Mouse (Mus musculus) layer of hippocampus, adult 9-11 months (tissue): ENCODE results near the gene Arid3a.
A peak's percentile ranks its signal among the peaks of the same experiment; 100 is the strongest.

Experiments used
- DNase-seq: peaks from one replicate; pipeline ENCODE4 v3.0.0; 2022

Arid3a gene

DNA sequence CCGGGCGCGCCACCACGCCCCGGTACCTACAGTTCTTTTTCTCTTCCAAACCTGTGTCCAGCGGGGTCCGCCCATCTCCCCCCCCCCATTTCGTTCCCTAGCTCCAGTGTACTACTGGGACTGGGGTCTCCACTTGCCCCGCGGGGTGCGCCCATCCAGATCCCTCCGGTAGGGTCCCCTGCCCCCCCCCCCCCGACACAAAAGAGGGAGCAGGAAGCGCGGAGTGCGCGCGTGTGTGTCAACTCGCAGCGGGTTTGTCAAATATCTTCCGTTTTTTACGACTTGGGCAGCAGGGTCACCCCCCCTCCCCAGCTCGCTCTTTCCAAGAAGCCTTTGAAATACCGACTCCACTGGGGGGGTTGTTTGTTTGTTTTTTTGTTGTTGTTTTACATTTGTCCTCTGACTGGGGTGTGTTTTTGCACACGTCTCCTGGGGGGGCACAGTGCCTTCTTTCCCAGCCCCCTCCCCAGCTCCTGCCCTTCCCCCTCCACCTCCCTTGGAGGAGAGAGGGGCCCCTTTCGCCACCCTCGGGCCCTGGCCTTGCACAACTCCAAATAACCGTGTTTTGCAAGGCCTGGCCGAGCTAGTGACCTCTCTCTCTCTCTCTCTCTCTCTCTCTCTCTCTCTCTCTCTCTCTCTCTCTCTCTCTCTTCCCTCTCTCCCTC lies 1.3 kb downstream of the Arid3a start:
- DNase-seq, result peak; percentile 34

DNA sequence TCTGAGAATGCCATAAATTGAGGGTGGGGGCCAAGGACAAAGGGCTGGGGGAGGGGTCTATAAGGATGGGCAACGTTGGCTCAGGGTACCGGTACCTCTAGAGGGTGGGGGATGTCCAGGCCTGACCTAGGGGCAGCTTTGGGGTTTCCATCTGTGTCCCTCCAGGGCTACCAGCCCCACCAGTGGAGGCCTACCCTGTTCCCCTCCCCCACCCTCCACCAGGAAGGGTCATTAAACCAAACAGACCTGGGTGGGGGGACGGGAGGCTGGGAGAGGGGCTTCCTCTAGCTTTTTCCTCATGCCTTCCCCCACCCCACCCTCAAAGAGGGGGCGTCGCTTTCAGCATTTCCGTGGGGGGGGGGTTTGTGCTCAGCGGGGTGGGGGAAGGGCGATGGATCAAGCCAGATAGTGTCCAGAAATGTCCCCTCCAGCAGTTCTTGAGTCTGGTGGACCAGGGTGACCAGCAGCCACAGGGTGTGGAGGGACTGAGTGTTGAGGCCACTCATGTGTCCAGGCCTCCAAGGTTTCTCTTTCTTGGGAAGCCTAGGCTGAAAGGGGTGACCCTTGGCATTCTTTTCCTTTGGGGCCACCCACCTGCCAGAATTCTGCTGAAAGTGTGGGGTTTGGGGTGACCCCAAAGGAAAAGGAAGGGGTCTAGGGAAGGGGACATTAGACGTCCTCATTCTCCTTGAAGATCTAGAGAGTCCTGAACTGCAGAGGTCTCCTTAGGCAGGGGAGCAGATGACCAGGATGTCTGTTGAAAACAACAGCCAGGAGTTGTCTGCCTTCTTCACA lies 2.3 kb downstream of the Arid3a start:
- no peak for DNase-seq

DNA sequence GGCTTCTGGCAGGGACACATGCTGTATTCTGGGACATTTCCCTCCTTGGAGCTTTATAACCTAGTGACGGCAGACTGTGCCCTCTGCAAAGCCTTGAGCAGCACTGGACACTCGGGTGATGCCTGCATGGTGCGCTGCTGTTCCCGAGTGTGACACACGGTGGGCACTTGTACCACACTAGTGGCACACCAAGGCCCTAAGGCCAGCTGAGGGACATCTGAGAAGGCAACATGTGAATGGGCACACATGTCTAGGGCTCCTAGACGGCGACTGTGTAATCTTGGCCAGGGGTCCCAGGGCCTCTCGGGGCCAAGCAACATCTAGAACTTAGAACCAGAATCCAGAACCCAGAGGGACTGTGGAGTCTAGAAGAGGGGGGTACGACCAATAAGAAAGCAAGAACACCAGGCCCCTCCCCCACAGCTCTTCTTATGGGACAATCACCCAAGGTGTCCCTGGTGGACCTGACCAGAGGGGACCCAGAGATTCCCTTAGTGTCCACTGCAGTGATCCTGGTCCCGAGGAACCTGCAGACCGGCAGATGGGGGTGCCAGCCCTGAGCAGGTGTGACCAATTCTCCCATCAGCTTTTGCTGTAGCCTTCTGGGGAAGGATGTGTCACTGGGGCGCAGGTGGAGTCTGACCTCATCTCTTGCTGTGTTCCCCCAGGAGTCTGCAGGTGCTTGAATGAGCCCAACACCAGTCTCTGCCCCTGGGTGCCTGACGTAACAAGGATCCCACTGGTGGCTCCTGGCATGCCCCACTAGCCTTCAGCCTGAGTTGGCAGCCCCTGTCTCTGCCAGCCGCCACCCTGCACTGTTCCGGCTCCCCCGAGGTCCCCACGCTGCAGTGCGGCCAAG lies 3.4 kb downstream of the Arid3a start:
- DNase-seq, result no peak

DNA sequence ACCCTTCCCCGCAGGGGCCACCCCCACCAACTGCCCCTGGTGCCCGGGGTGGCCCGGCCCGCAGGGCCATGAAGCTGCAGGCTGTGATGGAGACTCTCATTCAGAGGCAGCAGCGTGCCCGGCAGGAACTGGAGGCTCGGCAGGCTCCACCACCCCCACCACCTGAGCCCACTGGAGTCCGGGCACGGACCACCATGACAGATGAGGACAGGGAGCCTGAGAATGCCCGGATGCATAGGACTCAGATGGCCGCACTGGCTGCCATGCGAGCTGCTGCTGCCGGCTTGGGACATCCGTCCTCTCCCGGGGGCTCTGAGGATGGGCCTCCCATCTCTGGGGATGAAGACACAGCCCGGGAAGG lies 4.0 kb downstream of the Arid3a start:
- no peak for DNase-seq

DNA sequence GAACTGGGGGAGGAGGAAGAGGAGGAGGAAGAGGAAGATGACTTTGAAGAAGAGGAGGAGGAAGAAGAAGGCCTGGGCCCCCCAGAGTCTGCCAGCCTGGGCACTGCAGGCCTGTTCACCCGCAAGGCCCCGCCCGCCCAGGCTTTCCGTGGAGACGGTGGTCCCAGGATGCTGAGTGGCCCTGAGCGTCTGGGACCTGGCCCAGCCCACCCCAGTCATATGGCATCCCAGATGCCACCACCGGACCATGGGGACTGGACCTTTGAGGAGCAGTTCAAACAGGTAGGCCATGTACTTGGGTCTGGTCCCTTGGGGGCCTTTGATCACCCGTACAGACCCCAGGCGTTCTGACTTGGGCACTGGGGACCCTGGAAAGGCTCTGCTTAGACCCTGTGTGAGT lies 5.0 kb downstream of the Arid3a start:
- DNase-seq, result no peak

DNA sequence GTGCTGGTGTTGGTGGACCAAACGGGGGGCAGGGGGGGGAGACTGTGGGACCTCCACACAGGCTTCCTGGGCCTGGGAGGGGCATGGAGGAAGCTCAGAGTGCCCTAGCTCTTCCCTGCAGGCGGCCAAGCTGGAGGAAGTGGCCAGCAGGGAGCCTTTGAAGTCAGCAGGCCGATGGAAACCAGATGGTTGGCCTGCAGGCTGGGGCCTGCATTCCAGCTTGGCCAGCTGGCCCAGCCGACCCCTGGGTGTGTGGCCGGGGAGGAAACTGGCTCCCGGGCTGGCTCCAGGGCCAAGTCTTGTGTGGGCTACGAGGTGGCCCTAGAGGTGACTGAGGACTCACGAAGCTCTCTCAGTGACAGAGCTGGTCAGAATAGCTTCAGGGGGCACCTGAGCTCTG lies 5.9 kb downstream of the Arid3a start:
- DNase-seq, result peak; percentile 48

DNA sequence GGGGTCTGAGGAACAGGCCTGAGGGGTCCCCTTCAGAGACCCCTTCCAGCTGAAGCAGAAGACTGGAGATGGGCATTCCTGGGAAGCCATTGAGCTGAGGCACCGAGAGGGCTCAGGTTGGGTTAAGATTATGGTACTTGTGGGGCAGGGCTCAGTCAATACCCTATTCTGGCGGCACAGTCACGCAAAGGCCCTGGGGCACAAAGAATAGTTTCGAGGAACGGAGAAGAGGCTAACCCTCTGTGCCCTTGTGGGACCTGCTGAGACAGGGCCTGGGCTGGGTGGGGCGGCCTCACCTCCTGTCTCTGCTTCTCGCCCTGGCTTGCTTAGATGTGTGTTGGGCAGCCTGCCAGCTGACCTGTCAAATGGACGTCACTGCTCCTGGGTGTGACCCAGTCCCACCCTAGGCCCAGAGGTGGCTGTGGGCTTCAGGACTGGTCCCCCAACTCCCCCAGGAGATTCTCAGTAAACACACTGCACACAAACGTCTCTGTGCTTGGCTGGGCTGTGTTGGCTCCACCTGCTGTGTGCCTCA lies 6.4 kb downstream of the Arid3a start:
- no peak for DNase-seq

DNA sequence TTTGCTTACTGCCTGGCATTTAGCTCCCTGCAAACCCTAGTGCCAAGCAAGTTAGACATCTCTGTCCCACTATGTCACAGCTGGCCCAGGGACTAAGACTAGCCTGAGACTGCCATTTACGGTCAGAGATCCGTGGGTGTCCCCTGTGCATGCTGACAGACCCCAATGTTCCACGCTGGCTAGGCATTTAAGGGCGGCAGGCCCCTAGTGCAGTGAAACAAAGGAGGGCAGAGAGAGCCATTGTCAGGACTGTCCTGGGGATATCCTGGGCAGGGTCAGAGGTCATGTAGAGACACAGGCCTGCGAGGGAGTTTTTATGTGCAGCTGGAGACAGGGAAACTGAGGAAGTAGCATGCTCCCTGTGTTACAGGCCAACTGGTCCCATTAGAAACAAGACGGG lies 7.0 kb downstream of the Arid3a start:
- no peak for DNase-seq

DNA sequence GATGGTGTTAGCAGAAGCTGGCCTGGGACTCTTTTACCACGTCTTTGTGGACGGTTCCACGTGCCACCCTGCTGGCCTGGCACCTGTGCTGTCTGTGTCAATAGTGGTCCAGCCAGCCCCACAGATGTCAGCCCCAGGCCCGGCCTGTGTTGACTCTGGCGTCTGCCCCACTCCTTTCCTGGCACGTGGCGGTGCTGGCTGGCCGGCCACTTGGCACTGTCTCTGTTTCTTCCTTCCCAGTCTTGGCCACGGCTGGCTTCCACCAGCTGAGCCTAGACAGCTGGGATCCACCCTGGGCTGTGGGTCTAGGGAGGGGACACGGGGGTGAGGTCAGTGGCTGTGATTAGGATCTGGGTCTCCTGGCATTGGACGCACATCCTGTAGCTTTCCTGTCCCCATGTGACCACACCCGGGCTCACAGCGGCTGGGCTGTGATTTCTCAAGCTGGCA lies 7.5 kb downstream of the Arid3a start:
- peak; percentile 86 for DNase-seq

DNA sequence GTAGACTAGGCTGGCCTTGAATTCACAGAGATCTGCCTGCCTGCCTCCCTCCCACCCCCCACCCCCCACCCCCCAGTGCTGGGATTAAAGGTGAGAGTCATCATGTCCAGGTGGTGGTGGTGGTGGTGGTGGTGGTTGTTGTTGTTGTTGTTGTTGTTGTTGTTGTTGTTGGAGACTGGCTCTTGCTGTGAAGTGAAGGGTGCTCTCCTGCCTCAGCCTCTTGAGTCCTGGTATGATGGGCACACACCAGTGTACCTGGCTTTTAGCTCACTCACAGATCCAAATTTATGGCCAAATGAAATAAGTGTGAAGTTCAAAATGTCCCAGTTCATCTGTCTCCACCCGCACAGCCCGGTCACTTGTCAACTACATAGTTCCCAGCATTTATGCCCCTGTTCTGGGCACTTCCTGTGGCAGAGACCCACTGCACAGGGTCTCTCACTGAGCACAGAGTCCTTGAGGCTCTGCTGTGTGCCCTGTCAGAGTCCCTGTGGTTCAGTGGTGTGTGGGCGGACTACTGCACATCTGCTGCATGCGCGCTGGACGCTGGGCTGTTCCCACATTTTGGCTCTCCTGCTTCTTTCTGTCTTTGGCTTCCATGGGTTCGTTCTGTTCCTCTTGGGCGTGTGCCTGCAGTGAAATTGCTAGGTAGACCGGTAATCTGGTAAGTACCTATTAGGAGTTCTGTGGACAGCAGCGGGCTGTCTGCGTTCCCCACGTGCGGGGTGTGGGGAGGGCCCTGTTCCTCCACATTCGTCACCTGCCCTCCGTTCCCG lies 8.1 kb downstream of the Arid3a start:
- DNase-seq, result no peak

DNA sequence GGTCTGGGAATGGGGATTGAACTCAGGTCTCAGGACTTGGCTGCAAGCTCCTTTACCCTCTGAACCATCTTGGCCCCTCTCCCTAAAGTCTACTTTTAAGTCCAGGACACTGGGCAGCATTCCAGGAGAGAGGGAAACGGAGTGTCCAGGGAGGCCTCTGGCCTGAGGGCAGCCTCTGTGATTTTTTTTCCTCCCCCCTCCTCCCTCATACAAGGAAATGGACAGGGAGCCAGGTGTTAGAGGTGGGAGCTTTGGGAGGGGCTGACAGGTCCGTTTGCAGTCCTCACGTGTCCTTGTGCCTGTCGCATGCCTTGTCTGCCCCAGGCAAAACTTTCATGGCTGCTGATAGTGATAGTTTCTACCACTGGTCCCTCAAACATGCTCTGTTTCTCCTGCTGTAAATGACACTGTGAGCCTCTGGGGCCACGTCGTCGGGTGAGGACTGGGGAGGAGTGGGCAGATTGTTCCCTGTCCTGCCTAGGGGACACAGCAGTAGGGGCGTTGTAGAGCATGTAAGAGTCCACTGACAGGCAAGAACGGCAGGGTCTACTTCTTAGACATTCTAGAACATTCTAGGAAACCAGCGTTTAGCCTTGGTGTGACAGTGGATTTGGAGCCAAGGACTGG lies 9.6 kb downstream of the Arid3a start:
- DNase-seq, result no peak

DNA sequence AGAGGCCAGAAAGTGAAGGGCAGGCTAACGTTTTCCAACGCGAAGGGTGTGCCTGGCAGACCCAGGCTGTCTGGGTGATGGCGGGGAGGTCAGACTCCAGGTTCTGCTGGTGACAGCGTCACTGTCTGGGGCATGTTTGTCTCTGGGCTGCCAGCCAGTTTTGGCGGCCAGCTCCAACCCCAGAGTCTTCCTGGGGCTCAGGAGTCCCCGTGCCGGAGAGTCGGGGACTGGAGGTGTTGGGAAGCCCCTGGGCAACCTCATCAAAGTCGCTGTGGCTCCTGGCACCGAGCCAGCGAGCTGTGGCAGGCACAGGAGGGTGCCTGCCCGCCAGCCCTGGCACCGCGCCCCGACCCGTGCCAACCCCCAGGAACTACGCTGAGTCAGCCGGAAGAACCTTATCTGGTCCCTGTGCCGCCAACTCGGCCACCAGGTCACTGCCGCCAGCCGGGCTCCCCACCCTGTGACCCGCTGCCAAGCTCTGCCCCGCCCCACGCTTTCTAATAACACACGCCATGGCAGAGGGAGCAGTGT lies 10.1 kb downstream of the Arid3a start:
- DNase-seq, result peak; percentile 64

DNA sequence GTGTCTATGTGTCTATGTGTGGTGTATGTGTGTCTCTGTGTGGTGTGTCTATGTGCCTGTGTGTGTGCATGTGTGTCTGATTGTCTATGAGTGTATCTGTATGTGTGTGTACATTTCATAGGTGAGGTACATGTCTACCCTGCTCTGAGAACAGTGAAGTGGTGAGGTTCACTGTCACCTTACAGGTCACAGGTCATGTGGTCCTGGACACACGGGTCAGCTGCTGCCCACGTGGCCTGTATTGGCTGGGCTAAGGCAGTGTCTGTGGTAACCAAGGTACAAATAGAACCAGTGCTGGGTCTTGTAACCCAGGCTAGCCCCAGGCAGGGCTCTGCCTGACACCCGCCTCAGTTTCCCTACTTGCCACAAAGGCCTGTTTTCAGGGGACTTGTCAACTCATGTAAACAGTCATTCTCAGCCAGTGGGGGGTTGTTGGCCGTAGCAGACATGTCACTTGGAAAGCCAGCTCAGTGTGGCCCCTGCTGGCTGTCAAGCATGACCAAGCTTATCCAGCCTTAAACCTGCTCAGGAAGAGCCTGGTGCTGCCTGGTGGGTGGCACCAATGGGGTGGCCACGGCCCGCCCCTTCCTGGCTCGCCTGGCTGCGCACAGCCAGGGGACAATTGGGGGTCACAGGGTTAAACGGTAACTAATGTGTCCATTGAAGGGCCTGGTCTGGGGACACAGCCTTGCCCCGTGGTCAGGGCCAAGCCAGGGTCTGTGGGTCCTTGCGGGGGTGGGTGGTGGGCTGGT lies 11.1 kb downstream of the Arid3a start:
- DNase-seq, result no peak

DNA sequence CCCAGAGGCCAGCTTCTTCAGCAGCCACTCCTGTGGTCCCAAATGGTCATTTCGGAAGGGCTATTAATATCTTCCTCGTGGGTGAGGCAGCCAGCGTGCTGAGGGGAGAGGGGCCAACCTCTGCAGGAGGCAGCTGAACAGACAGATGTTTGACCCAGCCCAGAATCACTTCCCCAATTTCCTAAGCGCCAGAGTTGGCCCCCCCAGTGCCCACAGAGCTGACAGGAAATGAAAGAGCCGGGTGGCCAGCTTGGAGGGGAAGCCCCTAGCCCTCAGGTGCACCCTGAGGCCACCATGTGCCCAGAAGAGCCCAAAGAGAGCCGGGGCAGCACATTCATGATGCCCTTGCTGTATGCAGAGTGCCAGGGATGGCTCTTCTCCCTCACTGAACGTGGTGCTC lies 13.9 kb downstream of the Arid3a start:
- peak; percentile 83 for DNase-seq

DNA sequence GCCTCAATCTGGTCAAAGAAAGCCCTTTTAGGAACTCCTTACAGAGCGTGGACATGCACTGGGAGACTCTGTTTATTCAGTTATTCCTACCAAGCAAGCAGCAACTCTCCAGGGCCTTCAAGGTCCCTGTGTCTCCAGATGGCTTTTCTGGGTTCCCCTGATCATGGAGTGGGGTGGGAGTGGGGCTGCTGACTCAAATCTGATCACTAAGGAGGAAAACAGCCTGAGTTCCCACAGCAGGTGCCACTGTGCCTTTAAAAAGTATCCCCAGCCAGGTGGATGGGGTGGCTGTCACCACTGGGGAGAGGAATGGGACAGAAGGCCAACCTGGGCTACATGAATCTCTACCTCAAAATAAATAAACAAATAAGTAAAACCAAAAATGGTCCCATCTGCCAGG lies 16.1 kb downstream of the Arid3a start:
- DNase-seq, result no peak

DNA sequence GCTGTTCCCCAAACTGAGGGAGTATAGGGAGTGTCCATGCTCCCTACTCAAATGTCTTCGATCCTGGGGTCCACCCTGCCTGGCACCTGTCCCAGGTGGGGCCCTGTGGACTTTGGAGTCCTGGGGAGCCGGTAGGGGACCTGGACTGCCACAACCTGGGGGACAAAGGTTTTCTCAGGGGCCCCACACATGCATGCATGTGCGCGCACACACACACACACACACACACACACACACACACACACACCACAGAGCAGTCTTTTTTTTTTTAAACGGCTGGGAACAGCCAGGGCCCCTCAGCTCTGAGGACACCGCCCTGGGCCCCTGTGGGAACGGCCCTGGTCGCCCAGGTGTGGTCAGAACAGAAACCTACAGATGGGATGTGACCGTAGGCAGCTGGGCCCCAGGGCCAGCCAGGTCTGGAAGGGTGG lies 16.6 kb downstream of the Arid3a start:
- DNase-seq, result no peak

DNA sequence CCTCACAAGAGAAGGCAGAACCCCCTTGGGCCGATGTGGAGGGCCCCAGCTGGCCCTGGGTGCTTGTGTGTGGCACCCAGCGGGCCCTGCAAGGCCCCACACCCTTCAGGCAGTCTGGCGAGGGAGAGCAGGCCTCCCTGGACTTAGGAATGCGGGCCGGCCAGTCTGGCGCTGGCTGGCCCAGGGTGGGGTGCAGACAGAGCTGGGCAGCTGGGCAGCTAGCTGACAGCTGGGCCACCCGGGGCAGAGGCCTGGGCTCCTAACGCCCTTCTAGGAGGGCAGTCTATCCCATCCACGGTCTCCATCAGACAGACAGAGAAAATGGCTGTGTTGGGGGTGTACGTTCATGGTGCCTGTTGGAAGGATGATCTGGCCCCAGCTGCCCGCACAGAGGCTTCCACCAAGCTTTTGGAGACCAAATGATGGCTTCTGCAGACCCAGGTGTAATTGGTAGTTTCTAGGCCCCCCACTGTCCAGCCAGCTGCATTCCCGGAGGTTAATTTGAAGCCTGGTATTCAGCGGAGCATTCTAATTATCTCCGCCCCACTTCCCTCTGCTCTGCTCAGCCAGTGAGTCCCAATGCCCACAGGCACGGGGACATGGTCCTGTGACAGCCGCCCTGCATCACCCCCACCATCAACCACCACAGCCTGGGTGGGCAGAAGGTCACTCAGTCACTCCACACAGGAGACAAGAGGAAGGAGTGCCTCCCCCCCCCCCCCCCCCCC lies 18.8 kb downstream of the Arid3a start:
- no peak for DNase-seq

DNA sequence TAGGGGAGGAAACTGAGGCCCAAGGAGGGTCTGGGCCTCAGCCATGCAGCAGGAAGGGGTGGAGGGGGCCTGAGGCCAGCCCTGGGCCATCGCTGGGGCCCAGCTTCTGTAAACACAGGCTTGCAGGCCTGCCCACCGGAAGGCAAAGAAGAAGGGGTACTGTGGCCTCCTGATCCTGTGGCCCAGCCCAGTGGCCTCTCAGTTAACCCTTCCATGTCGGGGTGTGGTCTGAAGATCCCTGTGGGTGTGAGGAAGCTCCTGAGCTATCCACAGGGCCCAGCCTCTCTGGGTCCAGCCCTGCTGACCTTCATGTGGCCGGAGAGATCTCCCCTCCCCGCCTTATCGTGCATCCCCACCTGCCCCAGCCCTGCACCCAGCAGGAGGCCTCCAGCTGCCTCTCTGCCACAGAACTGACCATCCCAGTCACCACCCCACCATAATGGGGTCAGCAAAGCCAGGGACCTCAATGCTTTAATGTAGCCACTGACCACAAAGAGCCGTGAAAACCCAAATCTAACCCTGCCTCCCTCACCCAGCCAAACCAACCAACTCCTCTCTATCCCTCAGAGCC lies 20.0 kb downstream of the Arid3a start:
- DNase-seq, result no peak

DNA sequence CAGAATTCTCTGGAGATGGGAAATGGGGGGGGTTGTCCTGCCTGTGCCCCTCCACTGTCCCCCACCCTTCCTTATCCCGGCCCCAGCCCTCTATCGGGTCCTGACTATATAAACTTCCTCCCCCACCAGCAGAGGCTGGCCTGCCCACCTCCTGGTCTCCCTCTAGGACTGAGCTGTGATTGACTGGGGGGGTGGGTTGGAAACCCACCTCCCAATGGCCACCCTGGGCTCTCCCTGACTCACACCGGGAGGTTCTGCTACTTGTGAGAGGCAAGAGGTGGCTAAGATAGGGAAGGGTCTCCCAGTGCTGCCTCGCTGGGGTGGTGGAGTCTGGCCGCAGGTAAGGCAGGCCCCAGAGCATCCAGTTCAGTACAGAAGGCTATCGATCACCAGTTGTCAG lies 20.7 kb downstream of the Arid3a start:
- DNase-seq, result no peak

DNA sequence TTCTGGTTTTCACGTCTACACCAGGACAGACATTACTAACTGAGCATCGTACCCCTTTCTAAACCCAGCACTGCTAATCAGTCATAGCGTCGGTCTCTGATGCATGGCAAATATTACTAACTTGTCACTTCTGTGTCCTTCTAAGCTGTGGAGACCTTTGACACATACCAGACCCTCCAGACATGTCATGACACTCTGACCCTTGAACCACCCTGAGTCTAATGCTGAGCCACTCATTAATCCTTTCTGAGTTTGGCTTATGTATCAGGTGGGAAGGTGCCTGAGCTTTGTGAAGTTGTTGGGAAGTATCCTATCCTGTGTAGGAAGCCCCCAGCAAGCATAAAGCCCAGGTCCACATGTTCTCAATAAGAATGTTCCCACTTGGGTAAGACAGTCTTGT lies 23.0 kb downstream of the Arid3a start:
- no peak for DNase-seq
